Mouse (Mus musculus): ENCODE measurements around the gene St3gal4. TPM values are rescaled to one million over a fixed set of nuclear protein-coding genes. Genes with fewer than 3 reads are reported as not detected.

Gene St3gal4
- total RNA-seq, 2 experiments from 2014 or later = 2.5 to 4.4 TPM

DNA sequence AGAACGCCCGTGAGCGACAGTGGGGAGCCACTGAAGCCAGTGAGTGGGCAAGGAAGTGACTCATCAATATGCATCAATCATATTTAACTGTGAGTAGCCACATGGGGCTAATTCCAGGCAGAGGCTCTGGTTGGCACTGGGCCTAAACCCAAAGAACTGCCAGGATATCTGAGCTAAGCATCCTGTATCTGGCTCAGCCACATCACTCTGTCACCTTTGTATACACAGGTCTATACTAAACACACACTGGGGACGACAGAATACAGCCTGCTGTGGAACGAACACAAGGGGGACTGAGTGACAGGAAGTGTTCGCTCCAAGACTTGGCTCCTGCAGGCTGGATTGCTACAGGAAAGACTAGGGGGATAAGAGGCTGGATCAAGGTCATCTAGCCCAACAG lies 16.5 kb upstream of the St3gal4 start:
- DNase-seq = no peak
- intact Hi-C loops (cut with DNase I) = no loop called here

DNA sequence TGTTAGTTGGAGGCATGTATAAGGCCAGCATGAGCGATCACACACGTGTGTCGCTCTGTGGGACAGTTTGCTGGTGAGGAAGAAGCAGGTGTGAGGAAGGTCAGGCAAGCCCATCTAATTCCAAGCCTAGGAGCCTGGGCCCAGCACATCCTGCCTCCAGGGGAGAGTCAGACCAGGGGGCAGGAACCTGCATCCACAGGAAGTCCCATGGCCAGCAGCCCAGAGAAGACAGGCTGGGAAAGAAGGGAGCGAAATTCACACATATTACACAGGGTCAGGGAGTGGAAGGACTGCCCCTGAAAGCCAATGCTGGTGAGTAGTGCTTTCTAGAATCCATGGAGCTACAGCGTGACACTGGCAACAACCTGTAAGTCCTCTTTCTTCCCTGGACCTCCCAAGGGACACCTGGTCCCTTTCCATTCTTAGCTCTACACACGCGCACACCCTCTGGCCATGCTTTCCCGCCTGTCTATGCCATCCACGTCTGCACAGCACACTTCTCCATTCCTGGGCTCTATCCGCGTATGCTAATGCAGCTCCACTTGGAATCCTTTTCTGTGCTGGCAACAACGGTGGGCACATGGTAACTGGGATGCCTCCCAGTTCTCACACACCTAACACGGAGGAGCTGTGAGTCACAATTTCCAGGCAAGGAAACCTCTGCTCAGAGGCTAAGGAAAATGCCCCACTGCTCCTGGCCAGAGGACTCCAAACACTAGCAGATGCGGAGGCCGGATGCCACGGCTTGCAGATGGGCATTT lies 12.7 kb upstream of the St3gal4 start:
- no peak for DNase-seq
- intact Hi-C loops (cut with DNase I) = no loop called here

DNA sequence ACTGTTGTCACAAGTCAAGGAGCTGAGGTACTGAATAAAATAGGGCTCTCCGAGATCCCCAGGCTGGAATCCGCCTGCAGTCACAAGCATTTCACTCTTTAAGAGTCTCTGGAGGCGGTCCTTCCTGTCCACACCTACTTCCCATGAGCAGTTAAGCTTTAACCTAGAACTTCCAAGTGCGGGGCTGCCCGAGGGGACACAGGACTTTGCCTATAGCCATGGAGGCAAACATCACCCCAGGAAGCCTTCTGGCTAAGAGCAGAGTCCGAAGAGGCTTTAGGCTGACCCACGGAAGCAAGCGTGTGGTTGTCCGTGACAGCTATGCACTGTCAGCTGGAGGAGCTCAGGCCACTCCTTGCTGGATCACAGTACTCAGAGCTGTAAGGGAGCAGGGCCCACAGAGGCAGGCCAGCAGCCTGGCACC lies 9.9 kb upstream of the St3gal4 start:
- DNase-seq = no peak
- intact Hi-C loops (cut with DNase I) = no loop called here

DNA sequence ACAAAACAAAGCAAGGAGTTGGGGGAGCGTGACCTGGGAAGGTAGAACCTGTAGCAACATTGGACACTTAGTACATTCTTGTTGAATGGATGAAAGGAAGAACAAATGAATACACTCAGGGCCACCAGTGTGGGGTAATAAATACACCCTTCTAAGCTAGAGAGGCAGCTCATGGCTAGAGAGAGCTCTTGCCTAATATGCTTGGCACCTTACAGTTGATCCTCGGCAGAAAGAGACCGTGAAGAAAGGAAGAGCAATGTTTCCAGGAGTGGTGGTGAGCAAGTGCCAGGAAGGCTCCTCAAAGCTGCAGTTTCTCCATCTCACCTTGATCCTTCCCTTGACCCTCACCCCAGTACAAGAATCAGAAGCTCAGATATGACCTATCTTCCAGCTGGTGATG lies 9.5 kb upstream of the St3gal4 start:
- intact Hi-C loops (cut with DNase I) = no loop called here
- DNase-seq = no peak

DNA sequence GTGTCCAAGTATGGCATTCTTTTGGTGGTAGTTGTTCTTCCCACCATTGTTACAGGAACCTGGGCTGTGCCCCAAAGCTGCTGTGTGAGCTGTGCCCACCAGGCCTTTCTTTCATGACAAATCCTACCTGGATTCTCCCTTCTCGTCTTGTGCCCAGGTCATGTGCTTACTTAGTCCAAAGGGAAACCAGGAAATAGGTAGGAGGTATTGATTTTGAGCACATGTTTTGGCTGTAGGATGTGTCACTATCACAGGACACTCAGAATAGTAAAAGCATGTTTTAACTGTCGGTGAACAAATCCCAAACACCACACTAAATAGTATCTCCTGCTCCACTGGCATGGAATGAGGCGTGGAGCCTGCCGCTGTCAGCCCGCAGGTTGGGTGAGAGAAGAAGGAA lies 8.5 kb upstream of the St3gal4 start:
- no peak for DNase-seq
- intact Hi-C loops (cut with DNase I) = no loop called here

DNA sequence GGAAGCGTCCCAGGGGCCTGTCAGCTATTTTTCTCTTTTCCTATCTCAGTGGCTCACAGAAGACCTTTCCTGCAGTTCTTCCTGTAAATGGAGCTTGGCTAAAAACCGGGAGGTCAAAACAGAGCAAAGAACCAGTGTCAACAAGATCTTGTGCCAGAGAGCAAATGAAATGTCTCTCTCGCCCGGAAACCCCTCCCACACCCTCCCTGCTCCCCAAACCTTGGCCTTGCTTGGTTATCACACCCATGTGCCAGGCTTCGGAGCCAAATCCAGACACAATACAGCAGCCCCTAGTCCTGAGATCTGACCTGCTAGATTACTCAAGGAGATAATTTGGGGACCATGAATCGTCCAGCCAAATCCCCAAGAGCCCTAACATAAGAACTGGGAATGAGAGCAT lies 8.1 kb upstream of the St3gal4 start:
- intact Hi-C loops (cut with DNase I) = no loop called here
- DNase-seq = peak in 1 of 2 experiments; percentile 30

DNA sequence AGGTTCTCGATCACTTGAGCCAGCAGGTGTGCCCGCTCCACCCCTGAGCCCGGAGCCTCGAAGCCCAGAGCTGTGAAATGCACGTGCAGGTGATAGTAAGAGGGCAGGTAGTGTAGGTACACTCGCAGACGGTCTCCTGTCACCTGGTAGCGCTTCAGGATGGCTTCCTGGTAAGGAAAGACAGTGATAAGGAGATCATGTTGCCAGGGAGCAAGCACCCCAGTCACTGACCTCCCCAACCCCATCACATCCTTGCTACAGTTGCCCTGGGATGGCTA lies 5.5 kb upstream of the St3gal4 start:
- DNase-seq = no peak
- intact Hi-C loops (cut with DNase I) = no loop called here

DNA sequence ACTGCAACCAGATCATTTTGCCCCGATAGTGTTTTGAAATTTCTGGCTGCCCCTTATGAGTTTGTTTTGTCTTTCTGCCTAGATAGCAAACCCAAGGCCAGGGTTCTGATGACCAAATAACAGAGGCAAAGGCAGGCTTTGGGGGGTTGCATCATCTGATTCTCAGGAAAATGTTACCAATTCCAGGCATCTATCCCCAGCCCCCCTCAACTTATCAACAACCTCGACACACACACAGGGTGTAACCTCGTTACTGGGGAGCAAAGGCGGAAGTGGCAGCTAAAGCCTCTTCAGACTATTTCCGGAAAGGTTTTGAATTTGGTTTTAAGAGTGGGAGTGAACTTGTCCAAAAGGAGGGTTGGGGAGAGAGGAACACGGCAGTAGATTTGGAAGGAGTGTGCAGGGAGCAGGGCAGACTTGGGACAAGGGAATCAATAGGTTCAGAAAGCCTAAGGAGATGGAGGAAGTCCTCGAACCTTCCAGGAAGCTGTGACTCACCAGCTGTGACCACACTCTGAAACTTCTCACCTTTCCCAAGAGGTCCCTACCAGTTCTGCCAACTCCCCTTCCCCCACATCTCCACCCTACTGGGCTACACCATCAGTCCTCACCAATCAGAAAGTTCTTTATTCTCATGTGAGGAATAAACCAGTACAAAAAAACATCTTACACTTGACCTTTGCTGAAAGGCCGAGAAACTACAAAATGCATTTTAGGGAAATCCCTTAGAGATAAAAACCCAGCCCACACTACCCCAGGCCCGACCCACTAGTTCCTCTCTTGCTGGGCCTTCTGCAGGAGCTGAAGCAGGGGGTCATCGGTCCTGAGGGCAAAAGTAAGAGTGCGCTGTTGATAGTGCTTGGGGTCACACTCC lies 5.0 kb upstream of the St3gal4 start:
- intact Hi-C loops (cut with DNase I) = no loop called here
- no peak for DNase-seq

DNA sequence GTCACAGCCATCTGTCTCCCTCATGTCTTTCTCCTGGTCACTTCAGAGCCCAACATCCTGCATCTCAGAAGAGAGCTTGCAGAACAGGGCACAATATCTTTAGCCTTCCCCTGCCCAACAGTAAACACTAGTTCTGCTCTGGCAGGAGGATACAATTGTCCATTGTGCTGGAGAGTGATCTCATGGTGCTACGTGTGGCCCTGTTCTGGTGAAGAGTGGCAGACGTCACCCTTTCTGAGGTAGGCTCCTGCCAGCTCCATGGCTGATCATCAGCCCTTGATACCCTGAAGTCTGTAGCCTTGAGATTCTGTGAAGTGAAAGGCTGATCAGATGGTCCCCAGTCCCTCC lies 4.4 kb upstream of the St3gal4 start:
- DNase-seq = no peak
- intact Hi-C loops (cut with DNase I) = no loop called here

DNA sequence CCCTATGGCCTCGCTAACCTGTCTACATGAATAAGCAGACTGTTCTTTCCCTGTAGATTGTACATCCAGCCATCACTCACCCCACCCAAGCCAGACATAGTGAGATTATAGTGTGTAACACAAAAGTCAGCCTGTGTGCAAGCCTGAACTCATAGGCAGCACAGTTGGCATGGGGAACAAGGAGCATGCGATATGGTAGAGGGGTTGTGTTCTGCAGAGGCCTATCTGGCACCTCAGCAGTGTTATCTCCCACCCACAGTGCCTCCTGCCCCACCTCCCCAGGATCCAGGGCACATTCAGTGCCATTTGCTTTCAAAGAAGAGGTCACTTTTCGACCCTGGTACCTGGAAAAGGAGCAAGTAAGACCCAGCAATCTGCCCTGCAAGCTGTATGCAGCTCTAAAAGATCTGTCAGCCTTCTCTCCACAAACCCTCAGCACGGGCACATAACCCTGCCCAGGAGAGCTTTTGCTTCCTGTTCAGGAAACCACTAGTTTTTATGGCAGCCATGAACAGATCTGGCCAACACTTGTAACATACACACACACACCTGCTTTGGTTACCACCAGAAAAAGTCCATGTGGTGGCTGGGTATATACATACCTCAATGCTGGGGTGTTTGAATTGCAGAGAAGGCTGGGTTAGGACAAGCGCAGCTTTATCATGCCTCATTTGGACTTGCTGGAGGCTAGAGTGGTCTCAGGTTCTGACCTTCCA lies 3.6 kb upstream of the St3gal4 start:
- DNase-seq = no peak
- intact Hi-C loops (cut with DNase I) = no loop called here

DNA sequence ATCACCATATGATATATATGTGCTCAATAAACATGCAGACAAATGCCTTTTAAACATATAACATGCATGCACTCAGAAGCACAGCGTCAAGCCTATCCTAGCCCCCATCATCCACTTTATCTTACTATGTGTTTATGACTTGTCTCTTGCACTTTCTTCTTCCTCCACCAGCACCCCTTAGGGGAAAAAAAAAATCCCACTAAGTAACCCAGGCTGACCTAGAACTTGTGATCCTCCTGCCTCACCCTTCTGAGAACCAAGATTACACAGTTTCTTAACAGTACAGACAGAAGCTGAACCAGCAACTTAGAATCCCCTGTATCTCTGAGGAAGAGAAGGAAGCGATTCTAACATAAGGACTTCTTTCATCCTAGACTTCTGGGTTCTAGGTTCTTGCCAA lies 505 bp downstream of the St3gal4 start:
- no peak for DNase-seq
- intact Hi-C loops (cut with DNase I) = loop anchor here (5.0 kb wide), 2 partner anchors 49 to 71 kb away; no protein-coding TSS in a partner anchor

DNA sequence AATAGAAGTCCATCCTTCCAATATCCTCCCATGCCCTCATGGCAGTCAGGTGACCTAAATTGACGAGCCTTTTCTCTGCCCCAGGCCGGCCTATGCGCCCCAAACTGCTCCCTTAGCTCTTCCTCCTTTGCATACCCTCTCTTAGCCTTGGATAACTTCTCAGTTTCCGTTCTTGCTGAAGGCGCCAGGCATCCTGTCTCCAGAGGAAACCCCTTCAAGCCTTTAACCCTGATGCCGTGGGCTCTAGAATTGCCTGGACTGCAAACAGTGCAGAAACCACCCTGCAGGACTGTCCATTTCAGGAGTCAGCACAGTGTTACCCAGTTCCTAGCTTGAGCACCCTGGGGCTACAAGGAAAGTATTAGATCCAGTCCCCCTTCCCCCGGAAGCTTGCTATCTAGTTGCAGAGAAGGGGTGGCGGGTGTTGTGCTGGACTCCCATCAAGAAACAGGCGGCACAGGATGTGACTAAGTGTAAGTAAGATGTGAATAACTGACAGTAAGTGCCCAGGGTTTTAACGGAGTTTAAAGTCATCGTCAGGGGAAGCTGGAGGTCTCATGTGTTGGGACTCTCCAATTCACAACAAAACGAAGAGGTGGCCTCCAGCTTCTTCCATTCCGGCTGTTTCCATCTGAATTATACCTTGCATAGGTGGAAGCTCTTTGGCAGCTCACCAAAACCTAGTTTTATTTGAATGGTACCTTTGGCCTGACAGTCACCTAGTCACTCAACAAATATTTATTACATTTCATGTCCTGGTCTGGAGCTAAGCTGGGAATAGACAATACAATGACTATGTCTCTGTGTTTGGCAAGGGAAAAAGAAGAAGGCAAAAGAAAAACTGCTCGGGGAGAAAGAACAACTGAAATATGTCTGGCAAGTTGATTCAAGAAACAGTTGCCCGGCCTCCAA lies 1.4 kb downstream of the St3gal4 start:
- intact Hi-C loops (cut with DNase I) = loop anchor here (5.0 kb wide), 2 partner anchors 50 to 70 kb away; no protein-coding TSS in a partner anchor
- peak in 1 of 2 experiments; percentile 42 for DNase-seq

DNA sequence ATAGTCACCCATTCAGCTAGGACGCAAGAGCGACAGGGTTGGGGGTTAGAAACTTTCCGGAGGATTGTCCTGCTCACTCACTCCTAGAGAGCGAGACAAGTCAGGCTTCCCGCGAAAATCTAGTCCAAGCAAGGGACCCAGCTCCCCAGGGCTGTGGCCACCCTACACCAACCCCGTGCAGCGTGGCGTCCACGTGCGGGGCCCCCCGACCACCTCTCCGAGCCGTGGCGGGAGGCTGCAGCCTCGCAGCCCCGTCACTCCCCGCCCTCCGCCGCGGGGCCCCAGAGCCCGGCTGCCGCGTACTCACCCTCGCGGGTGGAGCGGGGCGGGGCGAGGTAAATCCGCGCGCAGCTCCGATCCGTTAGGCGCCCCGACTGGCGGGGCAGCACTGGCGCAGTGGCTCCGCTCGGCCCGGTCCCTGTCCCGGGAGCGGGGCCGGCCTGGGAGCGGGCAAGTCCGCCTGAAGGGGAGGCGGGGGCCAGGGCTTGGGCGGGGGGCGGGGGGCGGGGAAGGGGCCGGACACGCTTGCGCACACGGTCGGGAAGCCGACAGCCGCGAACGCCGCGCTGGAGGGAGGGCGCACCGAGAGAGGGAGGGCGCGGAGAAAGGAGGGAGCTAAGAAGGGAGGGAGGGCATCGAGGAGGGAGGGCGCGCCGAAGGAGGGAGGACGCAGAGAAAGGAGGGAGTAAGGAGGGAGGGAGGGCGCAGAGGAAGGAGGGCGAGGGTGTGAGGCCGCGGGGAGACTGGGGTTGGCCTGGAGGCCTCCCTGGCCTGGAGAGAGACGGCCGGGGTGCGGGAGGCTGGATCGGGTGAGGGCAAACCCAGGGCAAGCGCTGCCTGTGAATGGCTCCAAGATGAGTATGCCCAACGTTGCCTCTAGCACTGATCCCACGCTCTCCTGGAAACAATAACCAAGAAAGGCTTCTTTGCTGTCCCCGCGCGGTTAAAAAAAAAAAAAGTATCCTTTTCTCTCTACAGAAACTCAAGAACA lies 2.4 kb downstream of the St3gal4 start:
- intact Hi-C loops (cut with DNase I) = loop anchor here (5.0 kb wide), 2 partner anchors 51 to 69 kb away; no protein-coding TSS in a partner anchor
- peak; percentile 69 to 77 for DNase-seq

DNA sequence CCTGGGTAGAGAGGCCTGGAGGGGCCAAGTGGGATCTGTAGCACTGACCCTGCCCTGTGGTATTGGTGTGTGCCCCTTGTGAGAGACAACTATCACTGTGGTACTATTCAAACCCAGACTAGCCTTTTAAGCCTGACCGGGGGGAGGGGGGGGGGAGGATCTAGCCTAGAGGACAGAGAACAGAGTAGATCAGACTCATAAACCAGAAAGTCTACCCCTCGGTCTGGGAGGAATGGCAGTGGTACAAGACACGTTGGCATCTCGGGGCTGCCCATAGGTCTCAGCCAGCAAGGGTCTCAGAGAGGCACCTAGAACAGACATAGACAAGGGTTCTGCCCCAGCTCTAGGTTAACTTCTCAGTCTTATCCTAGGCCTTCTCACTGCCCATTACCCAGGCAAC lies 3.3 kb downstream of the St3gal4 start:
- intact Hi-C loops (cut with DNase I) = loop anchor here (5.0 kb wide), 2 partner anchors 51 to 69 kb away; no protein-coding TSS in a partner anchor
- DNase-seq = no peak

DNA sequence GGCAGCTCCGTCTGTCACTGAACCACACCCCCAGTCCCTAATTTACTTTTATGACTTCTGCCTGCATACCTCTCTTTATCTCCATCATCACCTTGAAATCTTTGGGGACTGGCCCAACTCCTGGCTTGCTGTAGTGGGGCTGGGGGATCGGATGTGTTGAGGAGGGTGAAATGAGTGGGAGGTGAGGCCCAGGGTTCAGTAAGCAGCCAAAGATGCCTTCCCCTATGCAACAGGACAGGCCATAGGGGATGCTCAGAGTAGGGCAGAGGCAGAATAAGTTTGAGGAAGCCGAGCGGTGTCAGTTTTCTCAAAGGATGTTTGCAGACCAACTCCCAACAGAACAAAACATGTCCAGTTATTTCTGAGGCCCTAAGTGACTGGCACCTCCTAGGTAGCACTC lies 3.8 kb downstream of the St3gal4 start:
- no peak for DNase-seq
- intact Hi-C loops (cut with DNase I) = loop anchor here (5.0 kb wide), 2 partner anchors 52 to 68 kb away; no protein-coding TSS in a partner anchor

DNA sequence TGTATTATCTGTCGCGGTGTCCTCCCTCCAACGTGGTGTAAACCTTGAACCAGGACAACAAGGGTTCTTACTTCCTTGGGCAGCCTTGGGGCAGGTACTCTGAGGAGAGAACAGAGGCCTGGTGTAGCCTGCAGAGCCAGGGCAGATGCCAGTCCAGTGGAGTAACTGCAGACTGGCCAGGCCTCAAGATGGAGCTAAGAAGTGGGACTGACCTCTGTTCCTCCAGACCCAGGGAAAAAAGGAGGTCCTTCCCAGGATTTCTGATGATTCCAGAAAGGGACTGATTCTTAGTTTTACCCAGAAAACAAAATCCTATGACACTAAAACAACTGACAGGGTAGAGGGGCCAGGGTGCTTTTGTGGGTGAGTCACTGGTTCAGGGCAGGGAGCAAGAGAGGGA lies 4.8 kb downstream of the St3gal4 start:
- DNase-seq = no peak
- intact Hi-C loops (cut with DNase I) = no loop called here

DNA sequence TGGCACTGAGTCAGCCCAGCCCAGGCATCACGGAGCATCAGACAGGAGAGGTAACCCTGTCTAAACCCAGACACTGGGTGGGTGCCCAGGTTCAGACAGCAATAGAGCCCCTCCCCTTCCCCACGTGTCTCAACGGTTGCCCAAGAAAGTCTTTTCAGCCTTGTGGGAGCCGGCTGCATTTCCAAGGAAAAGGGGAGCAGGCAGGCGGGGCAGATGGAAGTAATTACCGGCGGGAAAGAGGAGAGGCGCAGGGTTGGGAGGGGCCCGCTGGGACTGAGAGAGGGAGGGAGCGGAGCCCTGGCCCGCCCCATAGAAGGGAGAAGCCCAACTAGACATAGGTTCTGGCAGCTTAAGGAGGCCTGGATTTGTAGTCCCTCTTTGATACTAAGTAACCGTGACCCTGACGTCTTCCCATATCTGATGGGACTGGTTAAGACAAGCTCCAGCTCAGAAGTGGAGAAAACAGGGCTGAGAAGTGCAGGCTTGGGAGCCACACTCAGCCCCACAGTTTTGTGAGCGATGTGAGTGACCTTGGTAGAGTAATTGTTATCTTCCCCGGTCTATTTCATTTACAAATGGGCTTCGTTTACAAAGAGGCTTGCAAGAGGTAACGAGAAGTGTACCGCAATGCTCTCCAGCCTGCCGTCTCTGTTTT lies 7.0 kb downstream of the St3gal4 start:
- peak; percentile 48 to 71 for DNase-seq

DNA sequence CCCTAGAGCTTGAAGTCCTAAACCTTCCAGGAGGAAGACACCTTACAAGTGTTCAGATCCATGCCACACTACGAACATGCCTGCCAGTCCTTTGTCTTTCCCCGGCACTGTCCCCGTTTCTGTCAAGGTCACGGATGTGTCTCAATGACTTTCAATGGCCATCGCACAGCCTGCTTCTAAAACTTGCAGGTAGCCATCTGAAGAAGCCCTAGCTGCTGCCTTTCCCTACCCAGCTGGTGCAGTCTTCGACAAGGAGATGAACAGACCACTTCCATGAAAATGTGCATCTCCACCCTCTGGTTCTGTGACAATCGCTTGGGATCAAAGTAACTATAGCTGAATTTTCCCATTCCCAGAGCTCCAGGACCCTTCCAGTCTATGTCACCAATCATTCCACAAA lies 7.6 kb downstream of the St3gal4 start:
- DNase-seq = no peak
- intact Hi-C loops (cut with DNase I) = no loop called here

More for the DNA sequence above, 7.0 kb downstream of the St3gal4 start:
- intact Hi-C loops (cut with DNase I) = no loop called here
